Mouse (Mus musculus) embryo, embryonic 11.5 days (tissue): ENCODE results near the gene N4bp2.
A peak's percentile ranks its signal among the peaks of the same experiment; 100 is the strongest.
"Not testable (repeated sequence)": the region's sequence is repeated elsewhere in the genome, so short reads cannot be mapped to it uniquely, and the experiment has no call there.

Source experiments
- DNase-seq: peaks from one replicate; pipeline ENCODE4 v3.0.0-alpha.2; 2012; ENCODE audit warnings: low read depth, low spot score

Gene N4bp2

DNA sequence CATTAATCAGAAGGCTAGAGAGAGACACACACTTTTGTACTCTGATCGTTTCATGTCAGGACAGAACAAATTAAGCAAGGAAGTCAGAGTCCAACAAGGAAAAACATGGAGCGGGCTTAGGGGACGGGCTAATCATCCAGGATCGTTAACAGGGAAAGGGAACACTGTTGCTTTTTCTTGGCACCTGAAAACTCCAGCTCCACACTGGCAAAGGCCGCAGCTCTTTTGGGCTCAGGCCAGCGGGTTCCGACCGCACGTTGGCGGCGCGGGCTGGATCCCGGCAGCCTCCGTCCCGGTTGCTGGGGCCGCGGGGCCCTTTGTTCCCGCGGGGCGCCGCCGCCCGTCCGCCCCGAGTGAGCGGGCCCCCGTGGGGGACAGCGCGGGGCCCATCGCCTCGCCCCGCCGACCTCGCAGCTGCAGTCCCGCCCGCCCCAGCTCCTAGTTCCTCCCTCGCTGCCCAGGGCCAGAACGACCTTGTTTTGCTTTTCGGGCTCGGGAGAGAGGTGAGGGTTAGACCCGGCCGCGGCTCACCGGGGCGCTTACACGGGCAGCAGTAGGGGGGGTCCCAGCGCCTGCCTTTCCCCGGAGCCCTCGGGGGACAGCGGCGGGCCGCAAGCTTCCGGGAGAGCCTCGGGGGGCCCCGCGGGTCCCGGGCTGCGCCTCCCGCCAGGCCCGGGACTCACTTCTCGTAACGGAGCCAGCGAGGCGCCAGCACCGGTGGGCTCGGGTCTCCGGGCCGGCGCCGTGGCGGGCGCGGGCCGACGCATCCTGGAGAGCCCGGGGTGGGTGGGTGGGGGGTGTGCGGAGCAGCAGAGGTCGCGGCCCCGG lies at the start of gene N4bp2:
Gene N4bp2 (plus strand): TSS at position 434 of the 828 bp plus-strand sequence.
- DNase-seq, result peak; percentile 52

DNA sequence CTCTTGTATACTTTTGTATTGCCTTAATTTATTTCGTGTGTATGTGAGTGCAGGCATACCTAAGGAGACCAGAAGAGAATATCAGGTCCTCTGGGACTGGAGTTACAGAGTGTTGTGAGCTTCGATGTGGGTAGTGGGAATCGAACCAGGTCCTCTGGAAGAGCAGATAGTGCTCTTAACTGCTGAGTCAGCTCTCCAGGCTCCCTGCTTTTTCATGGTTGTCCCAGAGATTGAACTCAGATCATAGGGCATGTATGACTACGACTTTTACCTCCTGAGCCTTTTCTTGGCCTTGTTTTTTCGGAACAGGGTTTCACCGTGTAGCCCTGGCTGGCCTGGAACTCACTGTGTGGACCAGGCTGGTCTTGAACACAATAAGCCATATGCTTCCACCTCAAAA lies 48.2 kb upstream of the N4bp2 start:
- no peak for DNase-seq

DNA sequence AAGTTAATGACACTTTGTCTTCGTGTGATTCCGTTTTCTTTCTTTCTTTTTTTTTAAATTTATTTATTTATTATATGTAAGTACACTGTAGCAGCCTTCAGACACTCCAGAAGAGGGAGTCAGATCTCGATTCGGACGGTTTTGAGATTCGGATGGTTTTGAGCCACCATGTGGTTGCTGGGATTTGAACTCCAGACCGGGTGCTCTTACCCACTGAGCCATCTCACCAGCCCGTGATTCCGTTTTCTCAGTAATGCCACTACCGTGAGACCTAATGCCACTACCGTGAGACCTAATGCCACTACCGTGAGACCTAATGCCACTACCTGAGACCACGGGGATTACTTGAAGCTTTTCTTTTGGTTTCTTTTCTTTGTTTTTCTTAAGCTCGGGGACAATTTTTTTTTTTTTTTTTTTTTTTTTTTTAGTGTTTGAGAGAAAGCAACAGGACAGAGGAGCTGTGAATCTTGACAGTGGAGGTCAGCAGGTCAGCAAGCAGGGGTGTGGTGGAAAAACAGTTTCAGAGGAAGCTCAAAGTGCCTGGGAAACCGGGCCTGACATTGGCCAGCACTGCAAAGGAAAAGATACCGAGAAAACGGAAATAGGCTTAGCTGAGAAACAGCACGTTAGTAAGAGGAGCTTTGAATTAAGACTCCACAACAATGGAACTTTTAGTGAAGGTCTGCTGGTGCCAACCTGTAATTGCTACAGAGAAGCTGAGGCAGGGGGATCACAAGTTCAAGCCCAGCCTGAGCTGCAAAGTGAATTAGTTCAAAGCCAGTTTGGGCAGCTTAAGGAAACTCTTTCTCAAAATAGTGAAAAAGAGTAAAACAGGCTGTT lies 46.0 kb upstream of the N4bp2 start:
- DNase-seq, result no peak

DNA sequence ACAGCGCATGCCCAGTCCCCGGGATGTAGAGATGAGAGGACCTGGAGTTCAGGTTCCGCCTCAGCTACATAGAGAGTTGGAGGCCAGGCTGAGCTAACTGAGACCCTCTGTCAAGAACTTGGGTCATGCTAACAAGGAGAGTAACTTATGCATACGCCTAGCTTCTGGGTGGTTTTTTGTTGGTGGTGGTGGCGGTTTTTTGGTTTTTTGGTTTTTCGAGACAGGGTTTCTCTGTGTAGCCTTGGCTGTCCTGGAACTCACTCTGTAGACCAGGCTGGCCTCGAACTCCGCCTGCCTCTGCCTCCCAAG lies 45.5 kb upstream of the N4bp2 start:
- not testable (repeated sequence) for DNase-seq

- DNase-seq, result no peak
These were observed 45.0 kb upstream of the N4bp2 start for GRCm38 (mm10) chr5:65718368-65718767.

DNA sequence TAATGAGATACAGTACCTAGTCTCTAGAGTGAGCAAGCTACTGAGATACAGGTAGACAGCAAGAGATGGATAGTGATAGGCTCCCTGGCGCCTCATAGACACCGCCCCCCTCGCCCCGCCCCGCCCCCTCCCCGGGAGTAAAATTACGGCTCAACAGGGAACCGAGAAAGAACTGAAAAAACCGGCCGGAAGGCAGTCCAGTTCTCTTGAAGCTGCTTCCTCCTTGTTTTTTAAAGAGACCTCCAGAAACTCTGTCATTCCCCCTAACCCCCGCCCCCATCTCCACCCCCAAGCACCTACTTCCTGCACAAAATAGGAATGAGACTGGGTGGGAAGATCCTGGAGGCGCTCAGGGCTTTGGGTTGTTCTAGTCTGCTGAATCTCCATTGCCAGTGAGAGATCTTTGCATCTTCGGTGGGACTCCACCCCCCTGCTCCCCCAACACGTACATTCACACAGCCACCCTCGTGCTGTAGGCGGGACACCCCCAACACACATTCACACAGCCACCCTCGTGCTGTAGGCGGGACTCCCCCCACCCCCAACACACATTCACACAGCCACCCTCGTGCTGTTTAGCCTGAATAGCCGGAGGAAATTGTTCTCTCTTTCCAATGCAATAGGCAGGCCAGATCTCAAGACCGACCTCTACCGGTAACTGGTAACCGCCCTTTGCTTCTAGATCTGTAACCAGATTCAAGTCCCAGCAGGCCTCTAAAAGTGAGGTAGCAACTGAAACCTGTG lies 38.8 kb upstream of the N4bp2 start:
- peak; percentile 46 for DNase-seq

DNA sequence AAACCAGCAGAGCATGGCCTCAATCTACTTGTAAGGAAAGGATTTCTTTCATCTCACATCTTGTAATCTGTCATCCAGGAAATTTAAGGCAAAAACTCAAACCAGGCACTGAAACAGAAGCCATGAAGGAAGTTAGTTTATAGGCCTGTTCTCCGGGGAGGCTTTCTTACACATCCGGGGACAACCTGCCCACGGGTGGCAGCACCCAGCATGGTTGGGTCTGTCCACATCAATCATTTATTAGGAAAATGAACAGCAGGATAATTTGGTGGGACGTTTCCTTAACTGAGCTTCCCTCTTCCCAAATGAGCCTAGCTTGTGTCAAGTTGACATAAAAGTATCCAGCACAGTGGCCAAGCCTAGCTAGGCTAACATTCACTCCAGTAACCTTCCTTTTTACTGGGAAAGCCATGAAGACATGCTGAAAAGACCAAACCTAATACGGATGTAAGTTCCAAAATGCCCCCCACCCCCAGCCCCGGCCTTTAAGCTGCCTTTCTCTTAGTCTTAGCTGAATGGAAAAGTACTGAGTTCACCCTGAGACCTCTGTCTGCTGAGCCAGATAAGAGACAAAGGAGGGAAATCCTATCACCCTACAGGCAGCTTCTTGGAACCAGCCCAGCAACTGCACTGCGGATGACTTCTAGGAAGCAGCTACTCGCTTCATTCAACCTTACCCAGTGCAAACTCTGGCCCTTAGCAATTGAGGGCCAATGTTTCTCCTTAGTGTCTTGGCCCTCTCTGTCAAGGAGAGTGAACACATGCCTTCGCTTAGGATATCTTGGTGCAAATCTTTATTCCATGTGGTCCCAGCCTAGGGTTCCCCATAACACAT lies 31.9 kb upstream of the N4bp2 start:
- no peak for DNase-seq

- no peak for DNase-seq
These were observed 27.7 kb upstream of the N4bp2 start for GRCm38 (mm10) chr5:65735601-65736000.

DNA sequence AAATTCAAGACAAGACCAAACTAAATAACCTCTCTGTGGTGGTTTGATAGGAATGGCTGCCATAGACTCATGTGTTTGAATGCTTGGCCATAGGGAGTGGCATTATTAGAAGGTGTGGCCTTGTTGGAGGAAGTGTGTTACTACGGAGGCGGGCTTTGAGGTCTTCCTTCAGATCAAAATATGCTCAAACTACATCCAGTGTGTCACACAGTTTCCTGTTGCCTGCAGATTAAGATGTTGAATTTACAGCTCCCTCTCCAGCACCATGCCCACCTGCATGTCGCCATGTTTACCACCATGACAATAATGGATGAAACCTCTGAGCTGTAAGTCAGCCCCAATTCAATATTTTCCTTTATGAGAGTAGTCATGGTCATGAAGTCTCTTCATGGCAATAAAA lies 24.0 kb upstream of the N4bp2 start:
- no peak for DNase-seq

- no peak for DNase-seq
These were observed 16.4 kb upstream of the N4bp2 start for GRCm38 (mm10) chr5:65746908-65747307.

DNA sequence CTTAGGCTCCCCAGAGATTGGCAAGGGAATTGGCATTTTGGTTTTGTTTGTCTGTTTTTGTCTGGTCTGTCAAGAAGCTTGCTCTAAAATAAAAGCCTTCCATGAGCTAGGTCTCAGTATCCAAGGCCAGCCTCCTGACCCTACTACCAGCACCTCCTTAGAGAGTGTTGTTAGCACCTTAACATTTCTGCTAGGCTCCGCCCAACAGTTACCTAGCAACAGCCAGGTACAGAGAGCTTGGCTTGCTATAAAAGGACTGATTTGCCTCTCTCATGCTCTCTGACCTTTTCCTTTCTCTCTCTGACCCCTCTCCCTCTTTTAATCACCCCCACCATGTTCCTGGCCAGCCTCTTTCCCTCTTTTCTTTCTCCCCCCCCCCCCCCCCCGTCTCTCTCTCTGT lies 14.9 kb upstream of the N4bp2 start:
- no peak for DNase-seq

GRCm38 (mm10) chr5:65748880-65749279 lies 14.4 kb upstream of the N4bp2 start:
- DNase-seq, result no peak

- DNase-seq, result no peak
These were observed 11.3 kb upstream of the N4bp2 start for GRCm38 (mm10) chr5:65752021-65752420.

DNA sequence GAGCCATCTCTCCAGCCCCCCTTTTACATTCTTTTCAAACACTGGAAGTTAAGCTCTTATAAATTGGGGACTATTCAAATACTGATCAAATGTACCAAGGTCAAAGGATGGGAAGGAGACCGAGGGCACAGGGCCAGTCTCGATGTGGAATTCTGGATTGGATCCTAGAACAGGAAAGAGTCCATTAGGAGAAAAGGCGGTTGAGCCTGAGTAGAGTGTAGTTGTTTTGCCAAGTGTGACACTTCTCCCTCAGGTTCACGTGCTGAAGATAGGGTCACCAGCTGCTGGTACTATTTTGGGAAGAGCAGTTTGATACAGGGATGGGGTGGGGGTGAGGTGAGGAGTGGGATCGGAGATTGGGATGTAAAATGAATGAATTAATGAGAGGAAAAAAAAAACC lies 7.5 kb upstream of the N4bp2 start:
- DNase-seq, result no peak

DNA sequence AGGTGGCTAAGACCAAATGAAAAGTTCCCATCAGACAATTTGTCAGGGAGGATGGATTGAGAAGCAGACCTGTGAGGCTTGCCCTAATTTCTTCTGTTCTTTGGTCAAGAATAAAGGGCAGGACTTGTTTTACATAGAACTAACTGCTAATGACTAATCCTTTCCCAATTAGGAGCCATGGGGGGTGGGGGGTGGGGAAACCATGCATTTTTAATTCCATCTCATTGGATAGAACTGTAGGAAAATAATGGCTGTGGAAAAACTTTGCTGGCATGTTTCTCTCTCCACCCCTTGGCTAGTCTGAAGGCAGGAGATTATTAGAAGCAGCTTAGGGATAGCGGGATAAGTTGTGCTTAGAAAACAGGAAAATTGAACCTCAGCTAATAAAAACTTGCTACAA lies 6.2 kb upstream of the N4bp2 start:
- DNase-seq, result no peak

DNA sequence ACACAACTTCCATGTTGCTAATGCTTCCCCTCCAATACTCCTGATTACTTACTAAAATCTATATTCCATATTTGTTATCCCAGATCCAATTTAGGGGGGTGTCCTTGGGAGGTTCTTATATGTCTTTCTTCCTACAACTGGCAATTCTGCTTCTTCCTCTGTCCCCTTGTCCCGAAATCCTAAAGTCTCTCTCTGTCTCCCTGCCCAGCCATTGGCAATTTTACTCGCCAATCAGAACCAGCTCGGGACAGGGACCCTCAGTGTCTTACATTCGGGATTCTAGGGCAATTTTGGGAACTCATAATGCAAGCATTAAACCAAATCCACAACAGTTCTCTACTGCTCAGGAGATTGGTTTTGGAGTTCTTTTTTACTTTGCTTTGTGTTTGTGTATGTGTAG lies 3.3 kb upstream of the N4bp2 start:
- DNase-seq, result no peak

- no peak for DNase-seq
These were observed 2.7 kb upstream of the N4bp2 start for GRCm38 (mm10) chr5:65760599-65760998.

DNA sequence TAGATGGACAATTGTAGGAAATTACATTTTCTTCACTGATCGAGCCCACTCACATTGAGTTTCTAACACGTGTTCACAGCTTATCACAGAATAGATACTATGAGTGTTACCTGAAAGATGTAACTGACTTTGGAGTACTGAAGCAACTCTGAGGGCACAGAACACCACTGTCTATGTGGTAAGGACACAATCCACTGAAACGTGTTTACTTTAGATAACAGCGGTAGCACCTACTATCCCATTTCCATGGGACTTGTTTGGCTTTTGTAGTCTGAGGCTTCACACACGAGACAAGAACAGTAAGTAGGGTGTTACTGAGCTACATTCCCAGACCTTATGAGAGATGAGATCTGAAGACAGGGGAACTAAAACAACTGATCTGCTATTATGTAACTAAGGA lies 2.3 kb upstream of the N4bp2 start:
- no peak for DNase-seq

DNA sequence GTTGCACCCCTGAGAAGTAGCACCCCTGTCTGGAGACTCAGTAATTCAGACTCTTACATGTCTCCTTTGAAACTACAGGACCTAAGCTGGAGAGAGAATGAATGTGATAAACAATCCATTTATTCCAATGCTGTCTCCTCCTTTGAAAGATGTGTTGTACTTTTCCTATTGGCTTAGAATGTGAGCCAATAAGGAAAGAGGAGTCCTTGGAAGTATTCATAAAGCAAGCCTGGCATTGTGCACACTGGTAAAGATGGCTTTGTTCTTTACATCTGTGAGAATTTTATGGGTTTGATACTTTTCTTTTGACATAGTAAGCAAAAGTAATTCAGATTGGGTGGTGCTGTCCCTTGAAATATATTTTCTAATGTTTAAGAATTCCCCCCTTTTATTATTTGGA lies 1.4 kb upstream of the N4bp2 start:
- DNase-seq, result peak; percentile 42

GRCm38 (mm10) chr5:65762686-65763085 lies 635 bp upstream of the N4bp2 start:
- DNase-seq, result no peak
